ENCODE assay signal across 13 mouse cellular contexts in genomic region chr16:90522575-90522974, GRCm38 (mm10).
DNase-seq lines count a peak whose midpoint lies in the region; ATAC-seq lines count a peak whose summit lies in the region.
"Had no signal": no experiment of that assay in that cellular context is flagged by ENCODE, and none has a peak within 500 bp of the region (broad histone marks: within the 10 kb centered on the region; RNA-seq: fewer than 3 reads in every experiment).

No protein-coding gene starts in this region.

- H3K27ac ChIP-seq in kidney, embryonic 16.5 days (ENCODE audit: low read length): no peak overlapping the region
- peak overlapping the region; percentile 90 for H3K27ac ChIP-seq in forebrain, embryonic 16.5 days (ENCODE audit: low read length)
- H3K27ac ChIP-seq in midbrain, embryonic 12.5 days (replicated peaks): peak overlapping the region; percentile 70
- H3K27ac ChIP-seq: intestine, embryonic 15.5 days; liver, embryonic 14.5 days had no signal

- WGBS in kidney, embryonic 16.5 days: 54% methylated on average over 1 of the region's 1 CpGs
- 47% methylated on average over 1 of the region's 1 CpGs for WGBS in forebrain, embryonic 16.5 days
- WGBS in midbrain, embryonic 12.5 days: 13% methylated on average over 1 of the region's 1 CpGs

- H3K9ac ChIP-seq in kidney, embryonic 16.5 days (replicated peaks; ENCODE audit: low read length): no peak overlapping the region
- no peak overlapping the region for H3K9ac ChIP-seq in forebrain, embryonic 16.5 days (replicated peaks; ENCODE audit: low read depth, low read length)
- no peak overlapping the region for H3K9ac ChIP-seq in midbrain, embryonic 12.5 days (replicated peaks)
- H3K9ac ChIP-seq: intestine, embryonic 15.5 days; liver, embryonic 14.5 days had no signal

- ATAC-seq in kidney, embryonic 16.5 days (ENCODE audit: low FRiP score, low TSS enrichment): no peak
- no peak for ATAC-seq in forebrain, embryonic 16.5 days
- peak; percentile 9; the same call in 1 of the 2 replicates for ATAC-seq in midbrain, embryonic 12.5 days (ENCODE audit: low FRiP score, low read depth)
- no peak for ATAC-seq in cerebellum, adult (ENCODE audit: insufficient number of reproducible peaks, low FRiP score, low TSS enrichment)
- ATAC-seq: intestine, embryonic 15.5 days had no signal

- H3K4me1 ChIP-seq in kidney, embryonic 16.5 days (ENCODE audit: insufficient read depth, low read length): peaks cover 26% of the 10 kb centered on the region
- H3K4me1 ChIP-seq in forebrain, embryonic 16.5 days (replicated peaks; ENCODE audit: control insufficient read depth, insufficient read depth, low read length): peaks cover 29% of the 10 kb centered on the region
- peaks cover 26% of the 10 kb centered on the region for H3K4me1 ChIP-seq in midbrain, embryonic 12.5 days

- H3K4me2 ChIP-seq in kidney, embryonic 16.5 days (replicated peaks; ENCODE audit: low read depth, low read length): no peak overlapping the region
- H3K4me2 ChIP-seq in forebrain, embryonic 16.5 days (ENCODE audit: low read length): no peak overlapping the region
- no peak overlapping the region for H3K4me2 ChIP-seq in midbrain, embryonic 12.5 days (replicated peaks)
- H3K4me2 ChIP-seq: intestine, embryonic 15.5 days had no signal

- no peaks in the 10 kb centered on the region for H3K27me3 ChIP-seq in kidney, embryonic 16.5 days (ENCODE audit: insufficient read depth, low read length)
- no peaks in the 10 kb centered on the region for H3K27me3 ChIP-seq in forebrain, embryonic 16.5 days (replicated peaks; ENCODE audit: control insufficient read depth, insufficient read depth, low read length)
- H3K27me3 ChIP-seq in midbrain, embryonic 12.5 days: no peaks in the 10 kb centered on the region
- H3K27me3 ChIP-seq: intestine, embryonic 15.5 days had no signal

- no peak overlapping the region for H3K4me3 ChIP-seq in kidney, embryonic 16.5 days (ENCODE audit: low read length)
- H3K4me3 ChIP-seq in forebrain, embryonic 16.5 days (replicated peaks; ENCODE audit: low read length): no peak overlapping the region
- no peak overlapping the region for H3K4me3 ChIP-seq in midbrain, embryonic 12.5 days
- H3K4me3 ChIP-seq: intestine, embryonic 15.5 days had no signal

- DNase-seq in kidney, adult 9 months: peak; percentile 10
- peak; percentile 91 for DNase-seq in R1 (ENCODE audit: low read depth, low spot score)
- no peak for DNase-seq in layer of hippocampus, adult 9-10 months (ENCODE audit: low spot score)
- DNase-seq in spleen, postnatal 36 days (ENCODE audit: low spot score in 2 of 2): no peak
- DNase-seq: cerebellum, adult 9-11 months; right cerebral cortex, adult 18-20 months; thymus, postnatal 14 days had no signal

- peaks cover 4% of the 10 kb centered on the region; the same call in 1 of the 2 replicates for H3K9me3 ChIP-seq in kidney, embryonic 16.5 days (ENCODE audit: low read length)
- no peaks in the 10 kb centered on the region for H3K9me3 ChIP-seq in forebrain, embryonic 16.5 days (ENCODE audit: control insufficient read depth, low read length)
- H3K9me3 ChIP-seq in midbrain, embryonic 12.5 days: no peaks in the 10 kb centered on the region
- H3K9me3 ChIP-seq: intestine, embryonic 15.5 days had no signal

- no peaks in the 10 kb centered on the region for H3K36me3 ChIP-seq in kidney, embryonic 16.5 days (ENCODE audit: insufficient read depth, low read length)
- H3K36me3 ChIP-seq in forebrain, embryonic 16.5 days (ENCODE audit: control insufficient read depth, insufficient read depth): no peaks in the 10 kb centered on the region
- H3K36me3 ChIP-seq in midbrain, embryonic 12.5 days: no peaks in the 10 kb centered on the region
- H3K36me3 ChIP-seq: intestine, embryonic 15.5 days had no signal

Comparison
In these comparisons a context has a peak if more than half of its experiments do, and no peak if none do; other contexts are left out.
1. DNase-seq: peak in kidney, adult 9 months (single experiment) and R1 (single experiment); none in layer of hippocampus, adult 9-10 months (single experiment) and spleen, postnatal 36 days (0 of 2).